Mouse (Mus musculus): ENCODE measurements around the gene Psd.

The Psd gene

GRCm38 (mm10) chr19:46326756-46327305 lies at the start of gene Psd:
Psd (minus strand) TSS chr19:46327156.
- DNase-seq (ENCODE audit: low read depth) = peak; percentile 80

DNA sequence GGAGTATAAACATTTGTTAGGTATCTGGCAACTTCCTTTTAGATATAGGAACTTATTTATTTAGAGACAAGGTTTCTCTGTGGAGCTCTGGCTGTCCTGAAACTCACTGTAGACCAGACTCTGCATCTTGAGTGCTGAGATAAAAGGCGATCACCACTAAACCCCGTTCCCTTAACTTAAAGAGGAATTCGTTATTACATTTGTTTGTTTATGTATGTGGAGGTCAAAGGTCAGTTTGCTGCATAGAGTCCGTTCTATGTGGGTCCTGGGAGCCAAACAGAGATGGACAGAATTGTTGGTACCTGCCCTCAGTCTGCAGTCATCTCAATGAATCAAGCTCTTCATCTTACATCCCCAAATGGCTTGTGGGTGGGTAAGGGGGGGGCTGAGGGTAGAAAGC lies 48.9 kb upstream of the Psd start:
- DNase-seq (ENCODE audit: low read depth) = no peak

DNA sequence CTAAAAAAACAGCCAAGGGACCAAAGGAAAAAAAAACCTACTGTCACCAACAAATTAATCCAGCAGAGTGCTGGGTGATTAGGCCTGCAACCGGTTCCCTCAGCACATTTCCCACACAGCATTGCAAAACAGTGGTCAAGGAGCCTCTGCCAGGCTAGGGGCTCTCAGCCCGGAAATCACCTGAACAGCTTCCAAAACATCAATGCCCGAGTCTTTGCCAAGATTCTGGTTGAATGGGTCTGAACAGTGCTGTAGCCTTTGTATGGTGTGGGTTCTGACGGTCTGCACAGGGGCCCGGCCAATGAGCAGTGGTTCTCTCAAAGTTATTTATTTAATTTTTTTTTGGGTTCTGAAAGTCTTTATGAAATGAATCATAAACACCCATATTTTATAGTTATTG lies 48.5 kb upstream of the Psd start:
- no peak for DNase-seq (ENCODE audit: low read depth)

GRCm38 (mm10) chr19:46374477-46375088 lies 47.6 kb upstream of the Psd start:
- no peak for DNase-seq (ENCODE audit: low read depth)

- DNase-seq (ENCODE audit: low read depth) = peak; percentile 41
Observed at GRCm38 (mm10) chr19:46369204-46369603, 42.2 kb upstream of the Psd start.

DNA sequence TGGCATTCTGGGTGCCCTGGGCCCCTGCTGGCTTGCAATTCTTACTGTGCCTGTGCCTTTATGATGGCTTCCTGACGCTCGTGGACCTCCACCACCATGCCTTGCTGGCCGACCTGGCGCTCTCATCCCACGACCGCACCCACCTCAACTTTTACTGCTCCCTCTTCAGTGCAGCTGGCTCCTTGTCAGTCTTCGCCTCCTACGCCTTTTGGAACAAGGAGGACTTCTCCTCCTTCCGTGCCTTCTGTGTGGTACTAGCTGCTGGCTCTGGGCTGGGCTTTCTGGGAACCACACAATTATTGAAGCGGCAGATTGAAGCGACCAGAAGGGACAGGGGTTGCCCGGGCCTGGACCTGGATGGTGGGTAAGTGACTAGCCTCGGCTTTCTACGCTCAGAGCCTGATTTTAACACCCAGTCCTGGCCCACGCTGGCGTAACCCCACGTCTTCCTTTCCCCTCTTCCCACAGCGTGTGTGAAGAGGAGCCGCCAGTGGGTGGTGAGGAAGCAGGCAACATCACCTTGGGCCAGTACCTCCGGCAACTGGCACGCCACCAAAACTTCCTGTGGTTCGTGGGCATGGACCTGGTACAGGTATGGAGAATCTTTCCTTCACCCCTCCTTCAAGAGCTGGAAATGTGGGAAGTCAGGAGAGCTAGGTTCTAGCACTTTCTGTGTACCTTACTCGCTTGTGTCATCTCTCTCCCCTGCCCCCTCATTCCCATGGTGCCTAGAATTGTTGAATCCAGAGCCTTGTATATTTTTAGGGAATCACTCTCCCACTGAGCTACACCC lies 41.0 kb upstream of the Psd start:
- DNase-seq (ENCODE audit: low read depth) = no peak

GRCm38 (mm10) chr19:46363294-46364009 lies 36.5 kb upstream of the Psd start:
- DNase-seq (ENCODE audit: low read depth) = no peak

DNA sequence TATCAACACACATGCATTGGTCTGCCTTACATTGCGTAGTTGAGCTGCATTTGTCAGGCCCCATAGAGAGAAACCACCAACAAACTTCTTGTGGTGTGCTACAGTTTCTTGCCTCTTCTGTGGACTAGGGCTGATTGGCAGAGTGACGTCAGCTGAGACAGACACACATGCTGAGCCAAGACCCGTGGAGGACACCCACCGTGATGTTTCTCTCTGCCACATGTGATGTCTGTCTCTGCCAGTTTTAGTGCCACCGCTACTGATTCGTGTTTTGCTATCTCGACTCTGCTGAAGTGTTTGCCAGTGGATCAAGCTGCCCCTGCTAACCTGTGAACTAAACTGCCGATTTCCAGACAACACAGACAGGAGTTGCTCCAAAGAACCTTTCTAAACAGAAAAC lies 35.1 kb upstream of the Psd start:
- no peak for DNase-seq (ENCODE audit: low read depth)

GRCm38 (mm10) chr19:46358381-46358780 lies 31.4 kb upstream of the Psd start:
- no peak for DNase-seq (ENCODE audit: low read depth)

- peak; percentile 48 for DNase-seq (ENCODE audit: low read depth)
Observed at GRCm38 (mm10) chr19:46357344-46358280, 30.7 kb upstream of the Psd start.

GRCm38 (mm10) chr19:46356701-46357138 lies 29.8 kb upstream of the Psd start:
- peak; percentile 92 for DNase-seq (ENCODE audit: low read depth)

GRCm38 (mm10) chr19:46350168-46350932 lies 23.4 kb upstream of the Psd start, which contains the start of gene 2310034G01Rik:
2310034G01Rik (minus strand) TSS chr19:46350302.
- DNase-seq (ENCODE audit: low read depth) = no peak

- DNase-seq (ENCODE audit: low read depth) = no peak
Observed at GRCm38 (mm10) chr19:46349550-46349949, 22.6 kb upstream of the Psd start.

- peak; percentile 81 for DNase-seq (ENCODE audit: low read depth)
Observed at GRCm38 (mm10) chr19:46348761-46349458, 22.0 kb upstream of the Psd start.

DNA sequence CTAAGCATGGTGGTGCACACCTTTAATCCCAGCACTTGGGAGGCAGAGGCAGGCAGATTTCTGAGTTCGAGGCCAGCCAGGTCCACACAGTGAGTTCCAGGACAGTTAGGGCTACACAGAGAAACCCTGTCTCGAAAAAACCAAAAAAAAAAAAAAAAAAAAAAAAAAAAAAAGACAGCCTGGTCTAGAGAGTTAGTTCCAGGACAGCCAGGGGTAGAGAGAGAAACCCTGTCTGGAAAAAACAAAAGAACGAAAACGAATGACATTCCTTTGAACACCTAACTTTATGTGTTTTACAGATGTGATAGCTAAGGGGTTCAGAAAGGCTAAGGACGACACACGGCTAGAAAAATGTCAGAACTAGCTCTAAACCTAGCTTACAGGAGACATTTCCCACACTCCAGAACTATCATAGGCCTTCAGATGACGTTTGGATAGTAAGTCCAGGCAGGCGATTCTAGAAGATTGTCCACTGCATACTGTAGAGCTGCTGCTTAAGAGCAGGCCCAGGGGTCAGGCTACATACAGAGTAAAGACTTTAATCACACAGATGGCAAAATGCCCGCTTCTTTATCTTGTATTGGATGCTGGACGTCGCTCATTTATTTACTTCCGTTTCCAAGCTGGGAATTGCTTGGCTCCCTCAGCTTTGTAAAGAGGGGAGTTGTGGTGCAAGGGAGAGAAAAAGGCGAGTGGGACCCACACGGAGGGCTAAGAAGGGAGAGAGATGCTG lies 21.1 kb upstream of the Psd start:
- peak; percentile 32 for DNase-seq (ENCODE audit: low read depth)

GRCm38 (mm10) chr19:46347146-46347545 lies 20.2 kb upstream of the Psd start:
- DNase-seq (ENCODE audit: low read depth) = no peak

DNA sequence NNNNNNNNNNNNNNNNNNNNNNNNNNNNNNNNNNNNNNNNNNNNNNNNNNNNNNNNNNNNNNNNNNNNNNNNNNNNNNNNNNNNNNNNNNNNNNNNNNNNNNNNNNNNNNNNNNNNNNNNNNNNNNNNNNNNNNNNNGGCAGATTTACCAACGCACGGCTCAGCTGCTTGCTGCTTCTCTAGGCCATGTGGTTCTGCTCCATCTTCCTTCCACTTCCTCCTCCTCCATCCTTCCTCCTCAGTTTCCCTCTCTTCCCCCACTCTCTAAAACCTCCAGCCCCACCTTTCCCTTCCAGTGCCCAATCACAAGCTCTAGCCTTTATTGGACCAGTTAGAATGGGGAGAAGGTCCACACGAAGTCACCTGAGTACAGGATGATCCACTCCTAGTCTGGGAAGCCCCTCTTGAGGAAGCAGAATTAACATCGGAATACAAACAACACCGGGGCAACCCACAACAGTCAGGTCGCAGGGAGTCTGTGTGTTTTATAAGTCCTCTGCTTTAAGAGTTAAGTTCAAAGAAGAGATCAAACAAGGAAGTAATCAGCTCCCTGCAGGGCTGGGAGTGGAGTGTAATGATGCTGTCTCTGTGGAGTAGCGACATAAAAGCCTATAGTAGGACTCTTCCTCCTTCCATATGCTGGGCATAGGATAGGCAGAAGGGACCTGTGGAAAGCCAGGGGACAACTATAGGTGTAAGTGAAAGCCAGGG lies 17.9 kb upstream of the Psd start:
- DNase-seq (ENCODE audit: low read depth) = no peak

DNA sequence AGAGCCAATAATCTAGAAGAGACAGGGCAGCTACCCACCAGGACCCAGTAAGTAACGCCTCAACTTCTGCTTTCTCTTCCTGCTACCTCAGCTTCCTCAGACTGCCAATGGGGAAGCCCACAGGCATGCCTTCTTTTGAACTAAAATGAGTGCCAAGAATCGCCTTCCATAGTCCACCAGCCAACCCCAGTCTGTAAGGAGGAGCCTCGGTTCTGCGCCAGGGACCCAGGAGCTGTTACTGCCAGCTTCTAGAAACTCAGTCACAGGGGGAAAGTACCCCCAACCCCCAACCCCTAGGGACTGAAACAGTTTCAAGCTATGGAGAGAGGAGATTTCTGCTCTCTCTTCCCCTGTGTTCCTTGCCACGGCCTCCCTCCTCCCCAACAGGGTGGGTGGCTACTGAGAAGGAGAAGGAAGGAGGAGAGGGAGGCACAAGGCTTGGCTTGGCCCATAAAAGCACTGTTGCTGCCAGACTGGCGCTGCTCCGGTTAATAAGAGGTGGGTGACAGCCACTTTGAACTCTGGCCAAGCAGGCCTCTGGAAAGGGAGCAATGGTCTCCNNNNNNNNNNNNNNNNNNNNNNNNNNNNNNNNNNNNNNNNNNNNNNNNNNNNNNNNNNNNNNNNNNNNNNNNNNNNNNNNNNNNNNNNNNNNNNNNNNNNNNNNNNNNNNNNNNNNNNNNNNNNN lies 12.5 kb upstream of the Psd start:
- no peak for DNase-seq (ENCODE audit: low read depth)
